Mouse (Mus musculus) megakaryocyte, embryonic 14.5 days (primary cell): ENCODE results near the gene Gm3854. TPM values are rescaled to one million over a fixed set of nuclear protein-coding genes. Genes with fewer than 3 reads are reported as not detected.

Experiments
- H3K27me3 ChIP-seq: replicated peaks from 2 replicates; pipeline ENCODE3; 2012; ENCODE audit warnings: inconsistent platforms
- H3K36me3 ChIP-seq: replicated peaks from 2 replicates; pipeline ENCODE3; 2012; ENCODE audit warnings: low read length, inconsistent platforms, mixed read lengths
- H3K4me1 ChIP-seq: 2 replicates; pipeline ENCODE4 v1.6.1; 2012; ENCODE audit warnings: inconsistent platforms
- H3K4me3 ChIP-seq: replicated peaks from 2 replicates; pipeline ENCODE3; 2012; ENCODE audit warnings: moderate library complexity, mild to moderate bottlenecking, inconsistent platforms
- H3K9me3 ChIP-seq: 2 replicates; pipeline ENCODE4 v1.6.1; 2012; ENCODE audit warnings: inconsistent platforms
- FLI1 ChIP-seq: IDR thresholded peaks from 2 replicates; pipeline ENCODE4 v1.6.1; 2012; ENCODE audit warnings: low read length, inconsistent platforms, mixed read lengths
- GATA1 ChIP-seq: IDR thresholded peaks from 3 replicates; pipeline ENCODE4 v1.6.1; 2012; ENCODE audit warnings: mixed read lengths, low read length, inconsistent platforms, borderline replicate concordance
- polyA plus RNA-seq: library from polyadenylated mRNA; stranded (reverse); fragments of >175 nt; gene quantifications from 2 replicates; pipeline ENCODE4 v1.2.3, GENCODE M21; 2012; ENCODE audit warnings: low replicate concordance; ENCODE audit not compliant: insufficient read depth

The Gm3854 gene
- polyA plus RNA-seq, 1 experiment = not detected

GRCm38 (mm10) chr7:6384011-6384410 lies 40.5 kb downstream of the Gm3854 start:
- no peaks in the 10 kb centered on the region for H3K27me3 ChIP-seq
- peaks cover 2% of the 10 kb centered on the region for H3K36me3 ChIP-seq
- H3K9me3 ChIP-seq = no peaks in the 10 kb centered on the region
- H3K4me1 ChIP-seq = peaks cover 24% of the 10 kb centered on the region
- peak overlapping the region; percentile 95 for H3K4me3 ChIP-seq
- TF ChIP-seq GATA1 (no peak), FLI1 (no peak)

GRCm38 (mm10) chr7:6386995-6387394 lies 43.4 kb downstream of the Gm3854 start:
- H3K4me3 ChIP-seq = no peak overlapping the region
- peaks cover 23% of the 10 kb centered on the region for H3K4me1 ChIP-seq
- H3K9me3 ChIP-seq = no peaks in the 10 kb centered on the region
- TF ChIP-seq GATA1 = no peak
- TF ChIP-seq FLI1 = no peak
- H3K27me3 ChIP-seq = no peaks in the 10 kb centered on the region
- peaks cover 27% of the 10 kb centered on the region for H3K36me3 ChIP-seq

DNA sequence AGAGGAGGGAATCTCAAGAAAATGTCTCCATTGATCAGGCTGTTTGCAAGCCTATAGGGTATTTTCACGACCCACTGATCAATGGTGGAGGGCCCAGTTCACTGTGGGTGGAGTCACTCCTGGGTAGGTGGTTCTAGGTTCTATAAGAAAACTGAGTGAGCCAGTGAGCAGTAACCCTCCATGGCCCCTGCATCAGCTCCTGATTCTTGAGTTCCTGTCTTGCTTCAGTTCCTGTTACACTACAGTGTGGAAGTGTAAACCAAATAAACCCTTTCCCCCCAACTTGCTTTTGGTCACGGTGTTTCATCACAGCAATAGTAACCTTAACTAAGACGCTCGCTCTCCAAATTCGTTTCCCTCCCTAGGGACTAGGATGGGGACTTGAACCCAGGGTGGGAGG lies 45.4 kb downstream of the Gm3854 start:
- Histone ChIP-seq H3K4me1 (peaks cover 3% of the 10 kb centered on the region), H3K27me3 (no peaks in the 10 kb centered on the region), H3K36me3 (peaks cover 40% of the 10 kb centered on the region), H3K9me3 (peaks cover 7% of the 10 kb centered on the region), H3K4me3 (no peak overlapping the region)
- TF ChIP-seq FLI1 (no peak), GATA1 (no peak)

DNA sequence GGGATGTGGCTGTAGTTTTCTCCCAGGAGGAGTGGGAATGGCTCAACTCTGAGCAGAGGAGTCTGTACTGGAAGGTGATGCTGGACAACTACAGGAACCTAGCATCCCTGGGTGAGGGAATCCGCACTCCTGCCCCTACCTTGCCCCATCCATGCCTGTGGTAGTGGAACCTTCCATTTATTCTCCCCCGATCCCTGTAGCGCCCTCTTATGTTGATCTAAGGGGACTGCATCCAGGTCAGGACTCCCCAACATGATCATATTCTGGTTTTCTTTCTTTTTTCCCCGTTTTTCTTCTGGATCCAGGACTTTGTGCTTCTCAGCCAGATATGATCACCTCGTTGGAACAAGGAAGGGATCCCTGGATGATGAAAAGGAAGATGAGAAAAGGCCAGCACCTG lies 45.9 kb downstream of the Gm3854 start:
- Histone ChIP-seq H3K36me3 (peaks cover 40% of the 10 kb centered on the region), H3K4me3 (no peak overlapping the region), H3K9me3 (peaks cover 12% of the 10 kb centered on the region), H3K27me3 (no peaks in the 10 kb centered on the region), H3K4me1 (no peaks in the 10 kb centered on the region)
- TF ChIP-seq GATA1 (no peak), FLI1 (no peak)

DNA sequence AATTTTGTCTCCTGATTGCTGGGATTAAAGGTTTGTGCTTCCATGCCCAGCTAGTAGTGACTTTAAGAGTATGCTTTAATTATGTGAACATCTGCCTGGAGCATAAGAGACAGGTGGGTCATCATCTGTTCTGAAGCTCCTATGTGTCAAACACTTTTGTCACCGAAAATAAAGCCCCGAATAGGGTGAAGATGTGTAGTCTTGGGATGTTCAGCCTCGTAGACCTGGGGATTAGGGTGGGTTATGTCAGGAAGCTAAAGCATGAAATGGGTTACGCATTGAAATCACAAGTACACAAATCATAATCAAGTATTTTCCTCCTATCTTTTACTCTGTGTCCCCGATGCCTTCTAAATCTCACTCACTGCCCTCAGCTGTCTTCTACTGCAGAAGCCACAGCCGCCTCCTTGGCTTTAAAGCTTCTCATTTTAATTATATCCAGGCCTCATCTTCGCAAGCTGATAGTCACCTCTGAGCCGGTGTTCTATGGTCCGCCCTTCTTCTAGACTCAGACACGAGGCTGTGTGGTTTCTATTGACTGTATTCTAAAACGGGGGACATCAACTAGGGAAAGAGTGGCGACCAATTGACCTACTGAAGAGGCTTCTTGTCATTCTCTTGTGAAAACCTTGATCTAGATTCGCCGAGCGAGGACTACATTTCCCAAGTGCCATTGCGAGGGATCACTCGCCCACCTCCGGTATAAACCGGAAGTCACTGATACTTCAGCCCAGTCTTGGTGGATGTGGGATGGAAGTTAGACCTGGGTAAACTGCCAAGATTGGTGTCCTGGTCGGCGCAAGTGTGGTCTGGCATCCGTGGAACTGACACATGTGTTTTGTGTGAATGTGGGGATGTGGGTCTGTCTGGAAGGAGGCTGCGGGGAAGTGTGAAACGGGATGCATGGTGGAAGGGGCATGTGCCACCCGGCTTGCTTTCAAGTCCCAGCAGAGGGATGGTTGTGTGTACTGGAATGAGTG lies 54.7 kb downstream of the Gm3854 start, which contains the start of gene Smim17:
Gene Smim17, plus strand, starts transcription at position 720 of the 980 bp plus-strand sequence.
- H3K27me3 ChIP-seq = no peaks in the 10 kb centered on the region
- peaks cover 14% of the 10 kb centered on the region for H3K9me3 ChIP-seq
- H3K36me3 ChIP-seq = peaks cover 6% of the 10 kb centered on the region
- peaks cover 9% of the 10 kb centered on the region for H3K4me1 ChIP-seq
- peak within 1 kb of the TSS; percentile 93 for H3K4me3 ChIP-seq
- TF ChIP-seq FLI1 = no peak
- no peak for TF ChIP-seq GATA1

Other genes starting within 250 kb of the Gm3854 start
- gene Zfp787, start 187.8 kb upstream of the Gm3854 start, polyA plus RNA-seq = 31.0 and 49.7 TPM in 2 replicates
- gene Zfp444, start 171.5 kb upstream of the Gm3854 start, polyA plus RNA-seq = 42.1 and 48.4 TPM in 2 replicates
- gene Galp, start 146.7 kb upstream of the Gm3854 start, polyA plus RNA-seq = not detected in 2 replicates
- gene Zscan5b, start 121.5 kb upstream of the Gm3854 start, polyA plus RNA-seq = not detected in 2 replicates
- not detected in 2 replicates for gene Epp13, start 91.0 kb upstream of the Gm3854 start, polyA plus RNA-seq
- gene Zfp667, start 57.2 kb upstream of the Gm3854 start, polyA plus RNA-seq = 0.63 TPM in 1 of 2 replicates, not detected in the other
- gene Zfp583, start 12.5 kb upstream of the Gm3854 start, polyA plus RNA-seq = 1.2 TPM in 1 of 2 replicates, not detected in the other
- gene Zfp78, start 19.5 kb downstream of the Gm3854 start, polyA plus RNA-seq = not detected in 2 replicates
- 0.20 TPM in 1 of 2 replicates, not detected in the other for gene Zfp28, start 39.5 kb downstream of the Gm3854 start, polyA plus RNA-seq
- not detected in 2 replicates for gene Smim17, start 55.0 kb downstream of the Gm3854 start, polyA plus RNA-seq
- not detected in 2 replicates for gene Gm20715, start 66.5 kb downstream of the Gm3854 start, polyA plus RNA-seq
- gene Olfr1344, start 94.9 kb downstream of the Gm3854 start, polyA plus RNA-seq = not detected in 2 replicates
- gene Olfr1336, start 112.4 kb downstream of the Gm3854 start, polyA plus RNA-seq = 0.01 TPM in 1 of 2 replicates, not detected in the other
- not detected in 2 replicates for gene Olfr1346, start 123.3 kb downstream of the Gm3854 start, polyA plus RNA-seq
- not detected in 2 replicates for gene Olfr5, start 143.2 kb downstream of the Gm3854 start, polyA plus RNA-seq
- gene Olfr1347, start 156.0 kb downstream of the Gm3854 start, polyA plus RNA-seq = not detected in 2 replicates
- not detected in 2 replicates for gene Olfr1348, start 165.0 kb downstream of the Gm3854 start, polyA plus RNA-seq
- gene Olfr1349, start 179.2 kb downstream of the Gm3854 start, polyA plus RNA-seq = 0.07 TPM in 1 of 2 replicates, not detected in the other
- gene Olfr1350, start 221.1 kb downstream of the Gm3854 start, polyA plus RNA-seq = not detected in 2 replicates